Mouse (Mus musculus): Measurements from ENCODE around the gene Fam19a3.

GRCm38 (mm10) chr3:104782061-104782681 lies 531 bp upstream of the Fam19a3 start:
- TF ChIP-seq POLR2A (IDR thresholded peaks at IDR 0.05; ENCODE audit: insufficient read length, low read depth) (no peak), MAX (IDR thresholded peaks at IDR 0.05; ENCODE audit: low read depth) (no peak), MYOG (IDR thresholded peaks at IDR 0.05; ENCODE audit: control insufficient read depth in 1 of 3, insufficient read depth in 1 of 3, insufficient read length in 2 of 3, low read depth in 2 of 3) (no peak), TCF12 (IDR thresholded peaks at IDR 0.05; ENCODE audit: insufficient read depth, poor library complexity, severe bottlenecking) (no peak), USF1 (IDR thresholded peaks at IDR 0.05; ENCODE audit: low read depth) (no peak), POLR2AphosphoS2 (IDR thresholded peaks at IDR 0.05; ENCODE audit: insufficient read length, low read depth) (no peak), CEBPB (IDR thresholded peaks at IDR 0.05; ENCODE audit: insufficient read depth, poor library complexity, severe bottlenecking) (no peak), MYOD1 (IDR thresholded peaks at IDR 0.05; ENCODE audit: control insufficient read depth in 1 of 3, insufficient read length in 2 of 3, low read depth in 2 of 3) (no peak)
